Mouse (Mus musculus): ENCODE results near the gene Yes1. TPM values are rescaled to one million over a fixed set of nuclear protein-coding genes. Genes with fewer than 3 reads are reported as not detected.
A peak's percentile ranks its signal among the peaks of the same experiment; 100 is the strongest.
"Not testable (repeated sequence)": the region's sequence is repeated elsewhere in the genome, so short reads cannot be mapped to it uniquely, and the experiment has no call there.

Yes1 gene
- polyA plus RNA-seq, 1 experiment: not detected

GRCm38 (mm10) chr5:32611341-32611961 lies 480 bp downstream of the Yes1 start:
- Histone ChIP-seq H3K36me3 (replicated peaks; ENCODE audit: low read length) (no peaks in the 10 kb centered on the region), H3K4me3 (replicated peaks) (peak overlapping the region; percentile 92), H3K27me3 (replicated peaks) (peaks cover 54% of the 10 kb centered on the region), H3K9me3 (no peaks in the 10 kb centered on the region), H3K4me1 (peaks cover 28% of the 10 kb centered on the region)
- TF ChIP-seq FLI1 (IDR thresholded peaks at IDR 0.05; ENCODE audit: low read length) (no peak), GATA1 (IDR thresholded peaks at IDR 0.05; ENCODE audit: borderline replicate concordance, low read length) (no peak)

- Histone ChIP-seq H3K36me3 (replicated peaks; ENCODE audit: low read length) (no peaks in the 10 kb centered on the region), H3K9me3 (no peaks in the 10 kb centered on the region)
Measured at GRCm38 (mm10) chr5:32614291-32614690, 3.3 kb downstream of the Yes1 start.

GRCm38 (mm10) chr5:32614691-32615090 lies 3.7 kb downstream of the Yes1 start:
- Histone ChIP-seq H3K4me3 (replicated peaks) (no peak overlapping the region), H3K4me1 (peaks cover 19% of the 10 kb centered on the region), H3K9me3 (no peaks in the 10 kb centered on the region), H3K36me3 (replicated peaks; ENCODE audit: low read length) (no peaks in the 10 kb centered on the region), H3K27me3 (replicated peaks) (peaks cover 43% of the 10 kb centered on the region)
- TF ChIP-seq FLI1 (IDR thresholded peaks at IDR 0.05; ENCODE audit: low read length) (no peak), GATA1 (IDR thresholded peaks at IDR 0.05; ENCODE audit: borderline replicate concordance, low read length) (no peak)

More at GRCm38 (mm10) chr5:32614291-32614690, 3.3 kb downstream of the Yes1 start:
- no peak overlapping the region for H3K4me3 ChIP-seq (replicated peaks)
- H3K27me3 ChIP-seq (replicated peaks): peaks cover 44% of the 10 kb centered on the region
- no peak for TF ChIP-seq GATA1 (IDR thresholded peaks at IDR 0.05; ENCODE audit: borderline replicate concordance, low read length)
- no peak for TF ChIP-seq FLI1 (IDR thresholded peaks at IDR 0.05; ENCODE audit: low read length)
- peaks cover 19% of the 10 kb centered on the region for H3K4me1 ChIP-seq

- H3K4me1 ChIP-seq; H3K36me3 ChIP-seq (replicated peaks; ENCODE audit: low read length); H3K9me3 ChIP-seq; H3K4me3 ChIP-seq (replicated peaks): not testable (repeated sequence)
- peaks cover 26% of the 10 kb centered on the region for H3K27me3 ChIP-seq (replicated peaks)
Measured at GRCm38 (mm10) chr5:32616489-32616888, 5.5 kb downstream of the Yes1 start.

GRCm38 (mm10) chr5:32617851-32618250 lies 6.9 kb downstream of the Yes1 start:
- no peaks in the 10 kb centered on the region for H3K36me3 ChIP-seq (replicated peaks; ENCODE audit: low read length)

GRCm38 (mm10) chr5:32623649-32624048 lies 12.7 kb downstream of the Yes1 start:
- H3K4me3 ChIP-seq (replicated peaks): no peak overlapping the region
- H3K4me1 ChIP-seq: no peaks in the 10 kb centered on the region
- H3K36me3 ChIP-seq (replicated peaks; ENCODE audit: low read length): no peaks in the 10 kb centered on the region
- H3K9me3 ChIP-seq: no peaks in the 10 kb centered on the region
- H3K27me3 ChIP-seq (replicated peaks): peaks cover 4% of the 10 kb centered on the region
- TF ChIP-seq FLI1 (IDR thresholded peaks at IDR 0.05; ENCODE audit: low read length) (no peak), GATA1 (IDR thresholded peaks at IDR 0.05; ENCODE audit: borderline replicate concordance, low read length) (no peak)

More at GRCm38 (mm10) chr5:32617851-32618250, 6.9 kb downstream of the Yes1 start:
- Histone ChIP-seq H3K4me3 (replicated peaks) (no peak overlapping the region), H3K27me3 (replicated peaks) (peaks cover 16% of the 10 kb centered on the region), H3K4me1 (no peaks in the 10 kb centered on the region), H3K9me3 (no peaks in the 10 kb centered on the region)
- no peak for TF ChIP-seq GATA1 (IDR thresholded peaks at IDR 0.05; ENCODE audit: borderline replicate concordance, low read length)
- TF ChIP-seq FLI1 (IDR thresholded peaks at IDR 0.05; ENCODE audit: low read length): no peak

- H3K4me1 ChIP-seq: no peaks in the 10 kb centered on the region
- H3K27me3 ChIP-seq (replicated peaks): peaks cover 4% of the 10 kb centered on the region
- no peaks in the 10 kb centered on the region for H3K9me3 ChIP-seq
- no peak for TF ChIP-seq FLI1 (IDR thresholded peaks at IDR 0.05; ENCODE audit: low read length)
- no peak for TF ChIP-seq GATA1 (IDR thresholded peaks at IDR 0.05; ENCODE audit: borderline replicate concordance, low read length)
- H3K36me3 ChIP-seq (replicated peaks; ENCODE audit: low read length): no peaks in the 10 kb centered on the region
- no peak overlapping the region for H3K4me3 ChIP-seq (replicated peaks)
Measured at GRCm38 (mm10) chr5:32624777-32625176, 13.8 kb downstream of the Yes1 start.

- Histone ChIP-seq H3K36me3 (replicated peaks; ENCODE audit: low read length) (no peaks in the 10 kb centered on the region), H3K4me3 (replicated peaks) (no peak overlapping the region), H3K9me3 (no peaks in the 10 kb centered on the region), H3K27me3 (replicated peaks) (no peaks in the 10 kb centered on the region), H3K4me1 (no peaks in the 10 kb centered on the region)
- no peak for TF ChIP-seq FLI1 (IDR thresholded peaks at IDR 0.05; ENCODE audit: low read length)
- TF ChIP-seq GATA1 (IDR thresholded peaks at IDR 0.05; ENCODE audit: borderline replicate concordance, low read length): no peak
Measured at GRCm38 (mm10) chr5:32633185-32633584, 22.2 kb downstream of the Yes1 start.

GRCm38 (mm10) chr5:32657386-32657785 lies 46.4 kb downstream of the Yes1 start:
- Histone ChIP-seq H3K36me3 (replicated peaks; ENCODE audit: low read length) (no peaks in the 10 kb centered on the region), H3K27me3 (replicated peaks) (no peaks in the 10 kb centered on the region), H3K9me3 (no peaks in the 10 kb centered on the region), H3K4me3 (replicated peaks) (no peak overlapping the region), H3K4me1 (no peaks in the 10 kb centered on the region)
- TF ChIP-seq FLI1 (IDR thresholded peaks at IDR 0.05; ENCODE audit: low read length): no peak
- no peak for TF ChIP-seq GATA1 (IDR thresholded peaks at IDR 0.05; ENCODE audit: borderline replicate concordance, low read length)

GRCm38 (mm10) chr5:32682475-32682874 lies 71.5 kb downstream of the Yes1 start:
- Histone ChIP-seq H3K4me3 (replicated peaks) (no peak overlapping the region), H3K36me3 (replicated peaks; ENCODE audit: low read length) (no peaks in the 10 kb centered on the region), H3K9me3 (peaks cover 12% of the 10 kb centered on the region), H3K27me3 (replicated peaks) (no peaks in the 10 kb centered on the region), H3K4me1 (no peaks in the 10 kb centered on the region)
- TF ChIP-seq GATA1 (IDR thresholded peaks at IDR 0.05; ENCODE audit: borderline replicate concordance, low read length) (no peak), FLI1 (IDR thresholded peaks at IDR 0.05; ENCODE audit: low read length) (no peak)

- no peaks in the 10 kb centered on the region for H3K4me1 ChIP-seq
- H3K36me3 ChIP-seq (replicated peaks; ENCODE audit: low read length): no peaks in the 10 kb centered on the region
- no peaks in the 10 kb centered on the region for H3K27me3 ChIP-seq (replicated peaks)
- H3K9me3 ChIP-seq: no peaks in the 10 kb centered on the region
- TF ChIP-seq FLI1 (IDR thresholded peaks at IDR 0.05; ENCODE audit: low read length) (no peak), GATA1 (IDR thresholded peaks at IDR 0.05; ENCODE audit: borderline replicate concordance, low read length) (no peak)
- H3K4me3 ChIP-seq (replicated peaks): no peak overlapping the region
Measured at GRCm38 (mm10) chr5:32693411-32693810, 82.4 kb downstream of the Yes1 start.
